Mouse (Mus musculus) spleen, adult 2 months (tissue): ENCODE results near the gene Hist1h4f. TPM values are rescaled to one million over a fixed set of nuclear protein-coding genes. Genes with fewer than 3 reads are reported as not detected.
"Not testable (repeated sequence)": the region's sequence is repeated elsewhere in the genome, so short reads cannot be mapped to it uniquely, and the experiment has no call there.

ENCODE experiments used
- DNase-seq, 2 experiments: peaks; one replicate each; pipeline versions ENCODE4 v3.0.0 to v3.0.0-alpha.2; 2012 to 2021; ENCODE audit warnings: low spot score in 2 of 2, low read depth in 1 of 2
- H3K27ac ChIP-seq: fragments of 200-500 bp; 2 replicates; pipeline ENCODE4 v1.5.1; 2012; ENCODE audit warnings: low read length, inconsistent platforms; ENCODE audit not compliant: insufficient read depth
- H3K27me3 ChIP-seq: fragments of 200-500 bp; 2 replicates; pipeline ENCODE4 v1.6.1; 2012; ENCODE audit warnings: mild to moderate bottlenecking, moderate library complexity, low read length, inconsistent platforms; ENCODE audit not compliant: control insufficient read depth, insufficient read depth
- H3K36me3 ChIP-seq: fragments of 200-500 bp; 2 replicates; pipeline ENCODE4 v1.6.1; 2012; ENCODE audit warnings: mild to moderate bottlenecking, low read length, inconsistent platforms; ENCODE audit not compliant: control insufficient read depth, insufficient read depth
- H3K4me1 ChIP-seq: fragments of 200-500 bp; 2 replicates; pipeline ENCODE4 v1.6.1; 2011; ENCODE audit warnings: inconsistent platforms; ENCODE audit not compliant: control insufficient read depth, insufficient read depth, insufficient read length
- H3K4me3 ChIP-seq: fragments of 200-500 bp; 2 replicates; pipeline ENCODE4 v1.5.1; 2011; ENCODE audit warnings: mild to moderate bottlenecking, inconsistent platforms; ENCODE audit not compliant: insufficient read depth, insufficient read length; ENCODE audit errors: extremely low read depth
- CTCF ChIP-seq: fragments of 200-500 bp; IDR thresholded peaks from 2 replicates; pipeline ENCODE4 v1.5.1; 2011; ENCODE audit warnings: mild to moderate bottlenecking, inconsistent platforms; ENCODE audit not compliant: insufficient read depth, insufficient read length, insufficient replicate concordance; ENCODE audit errors: extremely low read depth
- POLR2A ChIP-seq: fragments of 200-500 bp; IDR thresholded peaks from 2 replicates; pipeline ENCODE4 v1.6.1; 2011; ENCODE audit warnings: low read depth, low read length, inconsistent platforms
- WGBS: fragments of 180-500 bp; shearing (Covaris S2); methylation state at CpG from one replicate; pipeline ENCODE4 v1.1.7; 2018; 5-methylcytosine and 5-hydroxymethylcytosine counted together
- polyA plus RNA-seq: library from polyadenylated mRNA; depleted of rRNA; stranded (reverse); fragments of >200 nt; gene quantifications from 2 replicates; pipeline ENCODE4 v1.2.3, GENCODE M21; 2012

Hist1h4f gene
- polyA plus RNA-seq, 1 experiment: 24.8 TPM

- Histone ChIP-seq H3K36me3 (no peaks in the 10 kb centered on the region), H3K27me3 (no peaks in the 10 kb centered on the region), H3K4me3 (no peak overlapping the region), H3K4me1 (peaks cover 3% of the 10 kb centered on the region; the same call in 1 of the 2 replicates), H3K27ac (no peak overlapping the region)
- WGBS: 87% methylated on average over 5 of the region's 5 CpGs
- TF ChIP-seq CTCF (no peak), POLR2A (no peak)
- DNase-seq: no peak
These were observed 13.2 kb downstream of the Hist1h4f start for GRCm38 (mm10) chr13:23538249-23538648.

GRCm38 (mm10) chr13:23537006-23537710 lies 14.3 kb downstream of the Hist1h4f start:
- no peak for DNase-seq
- no peak for TF ChIP-seq CTCF
- no peak for TF ChIP-seq POLR2A
- H3K4me1 ChIP-seq: peaks cover 3% of the 10 kb centered on the region; the same call in 1 of the 2 replicates
- H3K4me3 ChIP-seq: no peak overlapping the region
- H3K27me3 ChIP-seq: no peaks in the 10 kb centered on the region
- H3K27ac ChIP-seq: no peak overlapping the region
- 83% methylated on average over 3 of the region's 3 CpGs for WGBS
- H3K36me3 ChIP-seq: no peaks in the 10 kb centered on the region

GRCm38 (mm10) chr13:23536076-23536822 lies 15.2 kb downstream of the Hist1h4f start:
- Histone ChIP-seq H3K36me3 (no peaks in the 10 kb centered on the region), H3K27ac (no peak overlapping the region), H3K27me3 (no peaks in the 10 kb centered on the region), H3K4me1 (peaks cover 3% of the 10 kb centered on the region; the same call in 1 of the 2 replicates), H3K4me3 (no peak overlapping the region)
- no peak for TF ChIP-seq POLR2A
- TF ChIP-seq CTCF: no peak
- 30% methylated on average over 7 of the region's 7 CpGs for WGBS
- DNase-seq: no peak

GRCm38 (mm10) chr13:23535137-23536075 lies 16.0 kb downstream of the Hist1h4f start, which contains the start of gene Hist1h3g:
TSS of gene Hist1h3g (plus strand) at chr13:23535422.
- Histone ChIP-seq H3K27ac (peak within 1 kb of the TSS; percentile 11; the same call in 1 of the 2 replicates), H3K4me3 (peak within 1 kb of the TSS; percentile 59)
- WGBS: under 1% methylated on average over 56 of the region's 62 CpGs
- H3K27me3 ChIP-seq, H3K4me1 ChIP-seq, H3K36me3 ChIP-seq: not testable (repeated sequence)
- peak; percentile 78 to 86 for DNase-seq

GRCm38 (mm10) chr13:23534368-23535131 lies 16.9 kb downstream of the Hist1h4f start:
- no peak for DNase-seq
- no peaks in the 10 kb centered on the region for H3K36me3 ChIP-seq
- H3K27ac ChIP-seq: peak overlapping the region; percentile 11; the same call in 1 of the 2 replicates
- peaks cover 3% of the 10 kb centered on the region; the same call in 1 of the 2 replicates for H3K4me1 ChIP-seq
- WGBS: under 1% methylated on average over 15 of the region's 15 CpGs
- TF ChIP-seq POLR2A (no peak), CTCF (no peak)
- H3K4me3 ChIP-seq: peak overlapping the region; percentile 14
- no peaks in the 10 kb centered on the region for H3K27me3 ChIP-seq

- Histone ChIP-seq H3K4me3 (peak within 1 kb of the TSS; percentile 46), H3K27ac (peak within 1 kb of the TSS; percentile 60)
- DNase-seq: peak; percentile 51 to 55
- not testable (repeated sequence) for H3K36me3 ChIP-seq, H3K27me3 ChIP-seq, H3K4me1 ChIP-seq
- under 1% methylated on average over 32 of the region's 53 CpGs for WGBS
These were observed 17.7 kb downstream of the Hist1h4f start, which contains the start of gene Hist1h2af for GRCm38 (mm10) chr13:23533560-23534367. TSS of gene Hist1h2af (plus strand) at chr13:23533906.
